In the genomic region with DNA sequence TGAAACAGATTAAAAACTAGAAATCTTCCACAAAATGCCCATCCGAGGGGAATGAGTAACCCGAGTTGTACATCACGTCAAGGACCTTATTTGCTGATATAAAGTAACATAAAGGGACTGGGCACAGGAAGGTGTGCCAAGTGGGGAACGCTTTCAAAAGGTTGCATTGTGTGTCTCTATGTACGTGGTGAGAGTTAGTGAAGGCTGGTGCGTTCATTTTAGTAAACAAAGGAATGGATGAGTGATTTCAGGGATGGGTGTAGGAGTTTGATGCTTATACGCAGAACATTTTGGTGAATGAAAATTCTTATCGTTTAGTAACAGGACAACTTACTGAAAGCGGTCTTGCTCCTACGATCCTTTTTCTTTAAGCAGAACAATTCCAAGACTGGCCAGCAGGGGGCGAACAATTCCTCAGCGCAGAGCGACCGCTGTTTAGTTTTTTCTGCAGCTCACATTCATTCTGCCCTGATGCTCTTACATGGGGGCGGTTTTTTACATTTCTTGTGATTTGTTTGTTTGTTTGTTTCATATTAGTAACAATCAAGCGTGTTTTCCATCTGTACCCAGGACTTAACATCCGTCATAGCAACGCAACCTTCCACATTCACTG, we compare ENCODE assay signal across 8 mouse cellular contexts. TPM values are rescaled to one million over a fixed set of nuclear protein-coding genes. Genes with fewer than 3 reads are reported as not detected.
DNase-seq lines count a peak whose midpoint lies in the region; ATAC-seq and TF ChIP-seq lines count a peak whose summit lies in the region.

No protein-coding gene starts in this region.

- H3K27ac ChIP-seq in limb, embryonic 12.5 days = no peak overlapping the region
- H3K27ac ChIP-seq in midbrain, postnatal 0 days (ENCODE audit: low read depth, low read length) = no peak overlapping the region

- H3K36me3 ChIP-seq in limb, embryonic 12.5 days = no peaks in the 10 kb centered on the region
- no peaks in the 10 kb centered on the region for H3K36me3 ChIP-seq in midbrain, postnatal 0 days (ENCODE audit: insufficient read depth, low read length)

- H3K4me3 ChIP-seq in limb, embryonic 12.5 days (replicated peaks) = no peak overlapping the region
- H3K4me3 ChIP-seq in midbrain, postnatal 0 days (ENCODE audit: low read depth, low read length) = peak overlapping the region; percentile 2; the same call in 1 of the 2 replicates

- ATAC-seq in frontal cortex, adult (ENCODE audit: low TSS enrichment) = peak; percentile 86
- ATAC-seq in limb, embryonic 12.5 days (ENCODE audit: insufficient number of reproducible peaks, insufficient read depth, low FRiP score, low TSS enrichment, low read depth) = no peak
- ATAC-seq in midbrain, postnatal 0 days (ENCODE audit: low FRiP score) = peak; percentile 47

- no peaks in the 10 kb centered on the region for H3K27me3 ChIP-seq in limb, embryonic 12.5 days
- no peaks in the 10 kb centered on the region for H3K27me3 ChIP-seq in midbrain, postnatal 0 days (ENCODE audit: insufficient read depth, low read length)

- WGBS in limb, embryonic 12.5 days = 27% methylated on average over 18 of the region's 18 CpGs
- WGBS in midbrain, postnatal 0 days = 22% methylated on average over 18 of the region's 18 CpGs

- H3K9me3 ChIP-seq in limb, embryonic 12.5 days = no peaks in the 10 kb centered on the region
- no peaks in the 10 kb centered on the region for H3K9me3 ChIP-seq in midbrain, postnatal 0 days (ENCODE audit: low read length)

- H3K9ac ChIP-seq in limb, embryonic 12.5 days (replicated peaks) = no peak overlapping the region
- no peak overlapping the region for H3K9ac ChIP-seq in midbrain, postnatal 0 days (replicated peaks; ENCODE audit: low read length, poor library complexity, severe bottlenecking)

- H3K4me1 ChIP-seq in limb, embryonic 12.5 days (replicated peaks) = peaks cover 8% of the 10 kb centered on the region
- H3K4me1 ChIP-seq in midbrain, postnatal 0 days (ENCODE audit: insufficient read depth, low read length) = no peaks in the 10 kb centered on the region

- peak overlapping the region; percentile 34 for H3K4me2 ChIP-seq in limb, embryonic 12.5 days
- peak overlapping the region; percentile 16; the same call in 1 of the 2 replicates for H3K4me2 ChIP-seq in midbrain, postnatal 0 days (ENCODE audit: low read depth, low read length, poor library complexity, severe bottlenecking)

- peak; percentile 97 for TF ChIP-seq CTCF in midbrain, postnatal 0 days (IDR thresholded peaks at IDR 0.05)

- peak; percentile 31 to 81 for DNase-seq in adrenal gland, adult (ENCODE audit: inconsistent age in 2 of 2, low spot score in 1 of 2)
- DNase-seq in adrenal gland, adult 8-10 months = no peak
- DNase-seq in cerebellum, adult 9-11 months = peak; percentile 14
- peak; percentile 57 for DNase-seq in hindlimb bud, embryonic 11.5 days (ENCODE audit: extremely low spot score, low read depth, low spot score)
- DNase-seq in midbrain, postnatal 0 days (ENCODE audit: low spot score) = peak; percentile 82
- DNase-seq in spleen, postnatal 14 days (ENCODE audit: low spot score in 2 of 2) = peak; percentile 25 to 57

RNA-seq across cellular contexts. Expression of a gene that starts 35.3 kb away (rescaled TPM):
- total RNA-seq in adrenal gland, adult 8-10 months (2022) = 100 to 1,000 TPM in 1 of 4 experiments, 10 to 100 TPM in 3; 82.1 to 126 (median 92.0) TPM
- 7.5 and 11.0 TPM in 2 replicates for polyA plus RNA-seq in limb, embryonic 12.5 days (2016; fragmentation: Nextera tagmentation; extraction: Ambion mirVana)
- 10.0 and 16.2 TPM in 2 replicates for total RNA-seq in midbrain, postnatal 0 days (2014; rRNA removed)
- polyA plus RNA-seq in midbrain, postnatal 0 days (2015; fragmentation: Nextera tagmentation; extraction: Ambion mirVana) = 2.3 and 3.7 TPM in 2 replicates
